Mouse (Mus musculus): ENCODE data around the gene Hsd17b6. TPM values are rescaled to one million over a fixed set of nuclear protein-coding genes. Genes with fewer than 3 reads are reported as not detected.

Gene Hsd17b6
- polyA plus RNA-seq, 1 experiment, result not detected

GRCm38 (mm10) chr10:127974062-127974461 is 33.3 kb downstream of the Hsd17b6 start:
- Histone ChIP-seq H3K4me3 (ENCODE audit: low read depth, low read length) (no peak overlapping the region), H3K9me3 (replicated peaks; ENCODE audit: control insufficient read depth, insufficient read depth, low read length, poor library complexity, severe bottlenecking) (no peaks in the 10 kb centered on the region), H3K4me1 (ENCODE audit: control insufficient read depth, insufficient read depth, low read length) (no peaks in the 10 kb centered on the region), H3K9ac (ENCODE audit: low read depth, poor library complexity, severe bottlenecking) (no peak overlapping the region), H3K27ac (ENCODE audit: insufficient read depth, low read length) (no peak overlapping the region), H3K36me3 (ENCODE audit: control insufficient read depth, insufficient read depth, low read length, poor library complexity, severe bottlenecking) (no peaks in the 10 kb centered on the region), H3K27me3 (ENCODE audit: control insufficient read depth, insufficient read depth, low read length, poor library complexity, severe bottlenecking) (no peaks in the 10 kb centered on the region)
- TF ChIP-seq CTCF (IDR thresholded peaks at IDR 0.05; ENCODE audit: low read depth, low read length) (no peak), POLR2A (IDR thresholded peaks at IDR 0.05; ENCODE audit: insufficient read depth, low read length) (no peak), EP300 (IDR thresholded peaks at IDR 0.05; ENCODE audit: insufficient read depth, low read depth, low read length) (no peak)

DNA sequence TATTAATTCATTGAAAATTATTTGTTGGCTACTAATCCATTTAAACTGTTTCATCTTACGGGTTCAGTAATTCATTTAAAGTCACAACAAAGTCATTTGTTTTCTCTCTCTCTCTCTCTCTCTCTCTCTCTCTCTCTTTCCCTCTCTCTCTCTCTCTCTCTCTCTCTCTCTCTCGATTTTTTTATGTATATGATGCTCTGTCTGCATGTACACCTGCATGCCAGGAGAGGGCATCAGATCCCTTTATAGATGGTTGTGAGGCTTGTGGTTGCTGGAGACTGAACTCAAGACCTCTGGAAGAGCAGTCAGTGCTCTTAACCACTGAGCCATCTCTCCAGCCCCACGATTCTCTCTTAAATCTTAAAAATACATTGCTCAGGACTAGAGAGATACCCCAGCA is 36.3 kb downstream of the Hsd17b6 start:
- TF ChIP-seq EP300 (IDR thresholded peaks at IDR 0.05; ENCODE audit: insufficient read depth, low read depth, low read length), result no peak
- no peak for TF ChIP-seq POLR2A (IDR thresholded peaks at IDR 0.05; ENCODE audit: insufficient read depth, low read length)
- no peak for TF ChIP-seq CTCF (IDR thresholded peaks at IDR 0.05; ENCODE audit: low read depth, low read length)
- H3K27me3 ChIP-seq (ENCODE audit: control insufficient read depth, insufficient read depth, low read length, poor library complexity, severe bottlenecking), result no peaks in the 10 kb centered on the region
- no peak overlapping the region for H3K9ac ChIP-seq (ENCODE audit: low read depth, poor library complexity, severe bottlenecking)
- no peaks in the 10 kb centered on the region for H3K9me3 ChIP-seq (replicated peaks; ENCODE audit: control insufficient read depth, insufficient read depth, low read length, poor library complexity, severe bottlenecking)
- H3K36me3 ChIP-seq (ENCODE audit: control insufficient read depth, insufficient read depth, low read length, poor library complexity, severe bottlenecking), result no peaks in the 10 kb centered on the region
- H3K27ac ChIP-seq (ENCODE audit: insufficient read depth, low read length), result no peak overlapping the region
- H3K4me1 ChIP-seq (ENCODE audit: control insufficient read depth, insufficient read depth, low read length), result no peaks in the 10 kb centered on the region
- H3K4me3 ChIP-seq (ENCODE audit: low read depth, low read length), result no peak overlapping the region

- H3K36me3 ChIP-seq (ENCODE audit: control insufficient read depth, insufficient read depth, low read length, poor library complexity, severe bottlenecking), result no peaks in the 10 kb centered on the region
- H3K4me1 ChIP-seq (ENCODE audit: control insufficient read depth, insufficient read depth, low read length), result no peaks in the 10 kb centered on the region
- no peak overlapping the region for H3K4me3 ChIP-seq (ENCODE audit: low read depth, low read length)
- no peak overlapping the region for H3K27ac ChIP-seq (ENCODE audit: insufficient read depth, low read length)
- no peaks in the 10 kb centered on the region for H3K27me3 ChIP-seq (ENCODE audit: control insufficient read depth, insufficient read depth, low read length, poor library complexity, severe bottlenecking)
- H3K9ac ChIP-seq (ENCODE audit: low read depth, poor library complexity, severe bottlenecking), result no peak overlapping the region
- H3K9me3 ChIP-seq (replicated peaks; ENCODE audit: control insufficient read depth, insufficient read depth, low read length, poor library complexity, severe bottlenecking), result no peaks in the 10 kb centered on the region
- no peak for TF ChIP-seq EP300 (IDR thresholded peaks at IDR 0.05; ENCODE audit: insufficient read depth, low read depth, low read length)
- no peak for TF ChIP-seq POLR2A (IDR thresholded peaks at IDR 0.05; ENCODE audit: insufficient read depth, low read length)
- no peak for TF ChIP-seq CTCF (IDR thresholded peaks at IDR 0.05; ENCODE audit: low read depth, low read length)
These were observed 37.0 kb downstream of the Hsd17b6 start for GRCm38 (mm10) chr10:127970359-127970831.

DNA sequence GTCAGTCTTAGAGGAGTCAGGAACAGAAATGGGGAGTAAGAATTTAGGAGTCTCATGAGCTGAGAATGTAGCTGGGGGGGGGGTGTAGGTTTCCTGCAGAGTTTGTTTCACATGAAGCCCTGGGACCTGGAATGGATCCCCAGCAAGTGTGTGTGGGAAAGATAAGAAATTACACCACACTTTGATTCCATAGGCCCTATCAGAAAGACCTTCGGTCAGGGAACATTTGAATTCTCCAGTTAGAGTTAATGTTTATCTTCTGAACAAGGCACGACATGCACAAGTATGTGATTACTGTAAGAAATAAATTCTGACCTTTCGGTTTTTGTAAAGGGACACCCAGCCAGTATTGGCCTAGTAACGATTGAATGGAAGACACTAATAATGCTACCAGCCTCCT is 37.6 kb downstream of the Hsd17b6 start:
- Histone ChIP-seq H3K9me3 (replicated peaks; ENCODE audit: control insufficient read depth, insufficient read depth, low read length, poor library complexity, severe bottlenecking) (0 out of 2 replicates have a peak, but pooled peaks cover under 1% of the 10 kb centered on the region), H3K9ac (ENCODE audit: low read depth, poor library complexity, severe bottlenecking) (no peak overlapping the region), H3K27ac (ENCODE audit: insufficient read depth, low read length) (no peak overlapping the region), H3K36me3 (ENCODE audit: control insufficient read depth, insufficient read depth, low read length, poor library complexity, severe bottlenecking) (no peaks in the 10 kb centered on the region), H3K4me3 (ENCODE audit: low read depth, low read length) (no peak overlapping the region), H3K4me1 (ENCODE audit: control insufficient read depth, insufficient read depth, low read length) (no peaks in the 10 kb centered on the region), H3K27me3 (ENCODE audit: control insufficient read depth, insufficient read depth, low read length, poor library complexity, severe bottlenecking) (no peaks in the 10 kb centered on the region)
- TF ChIP-seq CTCF (IDR thresholded peaks at IDR 0.05; ENCODE audit: low read depth, low read length), result no peak
- no peak for TF ChIP-seq EP300 (IDR thresholded peaks at IDR 0.05; ENCODE audit: insufficient read depth, low read depth, low read length)
- TF ChIP-seq POLR2A (IDR thresholded peaks at IDR 0.05; ENCODE audit: insufficient read depth, low read length), result no peak

DNA sequence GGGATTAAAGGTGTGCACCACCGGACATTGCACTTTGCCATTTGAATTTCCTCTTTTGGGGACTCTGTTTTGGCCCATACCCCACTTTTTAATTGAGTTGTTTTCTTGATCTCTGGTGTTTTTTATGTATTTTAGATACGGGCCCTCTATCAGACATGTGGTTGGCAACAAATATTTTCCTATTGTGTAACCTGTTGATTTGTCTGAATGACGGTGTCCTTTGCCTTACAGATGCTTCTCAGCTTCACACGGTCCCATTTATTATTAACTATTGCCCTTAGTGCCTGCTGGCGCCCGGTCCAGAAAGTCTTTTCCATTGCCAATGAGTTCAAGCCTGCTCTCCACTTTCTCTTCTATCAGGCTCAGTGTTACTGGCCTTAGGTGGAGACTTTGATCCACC is 40.9 kb downstream of the Hsd17b6 start:
- peaks cover 15% of the 10 kb centered on the region; the same call in 1 of the 2 replicates for H3K9me3 ChIP-seq (replicated peaks; ENCODE audit: control insufficient read depth, insufficient read depth, low read length, poor library complexity, severe bottlenecking)

GRCm38 (mm10) chr10:127964004-127964403 is 43.4 kb downstream of the Hsd17b6 start:
- H3K36me3 ChIP-seq (ENCODE audit: control insufficient read depth, insufficient read depth, low read length, poor library complexity, severe bottlenecking), result no peaks in the 10 kb centered on the region
- no peaks in the 10 kb centered on the region for H3K27me3 ChIP-seq (ENCODE audit: control insufficient read depth, insufficient read depth, low read length, poor library complexity, severe bottlenecking)
- H3K9me3 ChIP-seq (replicated peaks; ENCODE audit: control insufficient read depth, insufficient read depth, low read length, poor library complexity, severe bottlenecking), result peaks cover 19% of the 10 kb centered on the region; the same call in 1 of the 2 replicates
- H3K27ac ChIP-seq (ENCODE audit: insufficient read depth, low read length), result no peak overlapping the region
- H3K4me3 ChIP-seq (ENCODE audit: low read depth, low read length), result no peak overlapping the region
- H3K4me1 ChIP-seq (ENCODE audit: control insufficient read depth, insufficient read depth, low read length), result no peaks in the 10 kb centered on the region
- TF ChIP-seq CTCF (IDR thresholded peaks at IDR 0.05; ENCODE audit: low read depth, low read length) (no peak), POLR2A (IDR thresholded peaks at IDR 0.05; ENCODE audit: insufficient read depth, low read length) (no peak), EP300 (IDR thresholded peaks at IDR 0.05; ENCODE audit: insufficient read depth, low read depth, low read length) (no peak)
- no peak overlapping the region for H3K9ac ChIP-seq (ENCODE audit: low read depth, poor library complexity, severe bottlenecking)

More for the DNA sequence above, 40.9 kb downstream of the Hsd17b6 start:
- no peak overlapping the region for H3K9ac ChIP-seq (ENCODE audit: low read depth, poor library complexity, severe bottlenecking)
- no peak for TF ChIP-seq CTCF (IDR thresholded peaks at IDR 0.05; ENCODE audit: low read depth, low read length)
- no peak for TF ChIP-seq POLR2A (IDR thresholded peaks at IDR 0.05; ENCODE audit: insufficient read depth, low read length)
- TF ChIP-seq EP300 (IDR thresholded peaks at IDR 0.05; ENCODE audit: insufficient read depth, low read depth, low read length), result no peak
- no peak overlapping the region for H3K4me3 ChIP-seq (ENCODE audit: low read depth, low read length)
- H3K36me3 ChIP-seq (ENCODE audit: control insufficient read depth, insufficient read depth, low read length, poor library complexity, severe bottlenecking), result no peaks in the 10 kb centered on the region
- H3K4me1 ChIP-seq (ENCODE audit: control insufficient read depth, insufficient read depth, low read length), result no peaks in the 10 kb centered on the region
- H3K27me3 ChIP-seq (ENCODE audit: control insufficient read depth, insufficient read depth, low read length, poor library complexity, severe bottlenecking), result no peaks in the 10 kb centered on the region
- H3K27ac ChIP-seq (ENCODE audit: insufficient read depth, low read length), result no peak overlapping the region

All from ES-Bruce4 (cell line).